Mouse (Mus musculus) kidney, postnatal 0 days (tissue): ENCODE results near the gene Rfxap. TPM values are rescaled to one million over a fixed set of nuclear protein-coding genes. Genes with fewer than 3 reads are reported as not detected.
A peak's percentile ranks its signal among the peaks of the same experiment; 100 is the strongest.

Source experiments
- ATAC-seq: fragments of 200-750 bp; cut with Nextera tagmentation; replicated peaks from 2 replicates; pipeline ENCODE4 v1.8.0; 2017; ENCODE audit warnings: low read depth, moderate number of reproducible peaks, moderate TSS enrichment, moderate library complexity; ENCODE audit not compliant: low FRiP score
- DNase-seq: peaks from one replicate; pipeline ENCODE4 v3.0.0-alpha.2; 2016; ENCODE audit warnings: low spot score
- H3K27ac ChIP-seq: fragments of 300-500 bp; sonication (generic); 2 replicates; pipeline ENCODE4 v1.5.1; 2014; ENCODE audit warnings: mild to moderate bottlenecking
- H3K27me3 ChIP-seq: fragments of 300-500 bp; sonication (generic); 2 replicates; pipeline ENCODE4 v1.6.1; 2014; ENCODE audit warnings: low read length, mixed read lengths; ENCODE audit not compliant: insufficient read depth
- H3K36me3 ChIP-seq: fragments of 300-500 bp; sonication (generic); 2 replicates; pipeline ENCODE4 v1.6.1; 2014; ENCODE audit warnings: low read length, mixed read lengths; ENCODE audit not compliant: insufficient read depth
- H3K4me1 ChIP-seq: fragments of 300-500 bp; sonication (generic); replicated peaks from 2 replicates; pipeline ENCODE4 v1.6.1; 2014; ENCODE audit warnings: antibody characterized with exemption, low read length, mixed read lengths; ENCODE audit not compliant: insufficient read depth
- H3K4me2 ChIP-seq: fragments of 300-500 bp; sonication (generic); 2 replicates; pipeline ENCODE4 v1.6.1; 2014; ENCODE audit warnings: mild to moderate bottlenecking, low read length, moderate library complexity, mixed read lengths
- H3K4me3 ChIP-seq: fragments of 300-500 bp; sonication (generic); replicated peaks from 2 replicates; pipeline ENCODE4 v1.5.1; 2014; ENCODE audit warnings: low read depth, low read length
- H3K9ac ChIP-seq: fragments of 300-500 bp; sonication (generic); 2 replicates; pipeline ENCODE4 v1.6.1; 2014; ENCODE audit warnings: low read depth, low read length
- H3K9me3 ChIP-seq: fragments of 300-500 bp; sonication (generic); replicated peaks from 2 replicates; pipeline ENCODE4 v1.6.1; 2016; ENCODE audit warnings: low read length, inconsistent platforms, mixed read lengths
- CTCF ChIP-seq: IDR thresholded peaks from 2 replicates; pipeline ENCODE4 v1.5.1; 2016; ENCODE audit warnings: antibody characterized with exemption, low read depth, mild to moderate bottlenecking, moderate library complexity
- WGBS: fragments of 180-500 bp; shearing (Covaris S2); extraction: QIAGEN DNeasy Blood & Tissue Kit; methylation state at CpG from one replicate; pipeline ENCODE4 v1.1.7; 2014; 5-methylcytosine and 5-hydroxymethylcytosine counted together
- polyA plus RNA-seq: library from polyadenylated mRNA; unstranded; fragments of >200 nt; fragmentation: Nextera tagmentation; extraction: Ambion mirVana; gene quantifications from 2 replicates; pipeline ENCODE4 v1.2.1, GENCODE M21; 2015

The Rfxap gene
- polyA plus RNA-seq: 32.5 and 37.9 TPM in 2 replicates

GRCm38 (mm10) chr3:54807666-54808217 lies at the start of gene Rfxap:
Gene Rfxap, minus strand, starts transcription at chr3:54807791.
- no peak for TF ChIP-seq CTCF
- H3K36me3 ChIP-seq: peaks cover 5% of the 10 kb centered on the region; the same call in 1 of the 2 replicates
- H3K4me1 ChIP-seq: peaks cover 9% of the 10 kb centered on the region; the same call in 1 of the 2 replicates
- no peaks in the 10 kb centered on the region for H3K27me3 ChIP-seq
- H3K27ac ChIP-seq: peak within 1 kb of the TSS; percentile 94
- H3K9ac ChIP-seq: peak within 1 kb of the TSS; percentile 85
- peak within 1 kb of the TSS; percentile 97 for H3K4me2 ChIP-seq
- H3K9me3 ChIP-seq: no peaks in the 10 kb centered on the region
- ATAC-seq (peak; percentile 94), DNase-seq (peak; percentile 98)
- under 1% methylated on average over 52 of the region's 52 CpGs for WGBS
- peak within 1 kb of the TSS; percentile 75 for H3K4me3 ChIP-seq

GRCm38 (mm10) chr3:54835421-54835820 lies 27.8 kb upstream of the Rfxap start:
- no peak for DNase-seq
- H3K9me3 ChIP-seq: no peaks in the 10 kb centered on the region
- H3K27me3 ChIP-seq: no peaks in the 10 kb centered on the region
- no peak overlapping the region for H3K9ac ChIP-seq
- H3K4me2 ChIP-seq: no peak overlapping the region
- 61% methylated on average over 2 of the region's 2 CpGs for WGBS
- no peaks in the 10 kb centered on the region for H3K4me1 ChIP-seq
- no peak overlapping the region for H3K27ac ChIP-seq
- H3K4me3 ChIP-seq: no peak overlapping the region
- ATAC-seq: no peak
- no peak for TF ChIP-seq CTCF
- H3K36me3 ChIP-seq: no peaks in the 10 kb centered on the region

- Histone ChIP-seq H3K36me3 (no peaks in the 10 kb centered on the region), H3K27ac (no peak overlapping the region), H3K9me3 (no peaks in the 10 kb centered on the region), H3K9ac (no peak overlapping the region), H3K4me2 (no peak overlapping the region), H3K4me1 (no peaks in the 10 kb centered on the region), H3K27me3 (no peaks in the 10 kb centered on the region), H3K4me3 (no peak overlapping the region)
- 89% methylated on average over 3 of the region's 3 CpGs for WGBS
- ATAC-seq: no peak
- no peak for DNase-seq
- no peak for TF ChIP-seq CTCF
These were observed 24.9 kb upstream of the Rfxap start for GRCm38 (mm10) chr3:54832491-54832890.

GRCm38 (mm10) chr3:54822526-54822925 lies 14.9 kb upstream of the Rfxap start:
- H3K36me3 ChIP-seq: no peaks in the 10 kb centered on the region
- H3K27me3 ChIP-seq: no peaks in the 10 kb centered on the region
- H3K27ac ChIP-seq: no peak overlapping the region
- no peak for ATAC-seq
- H3K9me3 ChIP-seq: no peaks in the 10 kb centered on the region
- H3K4me3 ChIP-seq: no peak overlapping the region
- DNase-seq: peak; percentile 32
- 25% methylated on average over 5 of the region's 5 CpGs for WGBS
- no peak overlapping the region for H3K9ac ChIP-seq
- no peaks in the 10 kb centered on the region for H3K4me1 ChIP-seq
- no peak overlapping the region for H3K4me2 ChIP-seq
- no peak for TF ChIP-seq CTCF

GRCm38 (mm10) chr3:54815292-54815691 lies 7.7 kb upstream of the Rfxap start:
- Histone ChIP-seq H3K36me3 (no peaks in the 10 kb centered on the region), H3K4me3 (no peak overlapping the region), H3K4me2 (no peak overlapping the region), H3K27ac (no peak overlapping the region), H3K9ac (no peak overlapping the region), H3K9me3 (no peaks in the 10 kb centered on the region), H3K4me1 (no peaks in the 10 kb centered on the region), H3K27me3 (no peaks in the 10 kb centered on the region)
- no peak for ATAC-seq
- WGBS: 23% methylated on average over 3 of the region's 3 CpGs
- peak; percentile 81 for DNase-seq
- TF ChIP-seq CTCF: peak; percentile 93

GRCm38 (mm10) chr3:54814622-54815021 lies 7.0 kb upstream of the Rfxap start:
- H3K4me2 ChIP-seq: no peak overlapping the region
- ATAC-seq (no peak), DNase-seq (no peak)
- no peaks in the 10 kb centered on the region for H3K36me3 ChIP-seq
- no peaks in the 10 kb centered on the region for H3K27me3 ChIP-seq
- no peak for TF ChIP-seq CTCF
- no peak overlapping the region for H3K27ac ChIP-seq
- H3K4me3 ChIP-seq: no peak overlapping the region
- no peak overlapping the region for H3K9ac ChIP-seq
- H3K9me3 ChIP-seq: no peaks in the 10 kb centered on the region
- H3K4me1 ChIP-seq: no peaks in the 10 kb centered on the region
- 68% methylated on average over 6 of the region's 6 CpGs for WGBS

GRCm38 (mm10) chr3:54813418-54813988 lies 5.9 kb upstream of the Rfxap start:
- Histone ChIP-seq H3K36me3 (no peaks in the 10 kb centered on the region), H3K4me2 (no peak overlapping the region), H3K27ac (no peak overlapping the region), H3K4me3 (no peak overlapping the region), H3K9me3 (no peaks in the 10 kb centered on the region), H3K27me3 (no peaks in the 10 kb centered on the region), H3K4me1 (no peaks in the 10 kb centered on the region), H3K9ac (no peak overlapping the region)
- DNase-seq (no peak), ATAC-seq (no peak)
- TF ChIP-seq CTCF: no peak
- WGBS: 54% methylated on average over 6 of the region's 6 CpGs
